Mouse (Mus musculus) ES-E14 (cell line): ENCODE measurements around the gene Trim54.

Source experiments
- CHD2 ChIP-seq: IDR thresholded peaks from 2 replicates; pipeline ENCODE4 v1.6.1; 2014; ENCODE audit warnings: mild to moderate bottlenecking, low read depth, low read length, inconsistent platforms
- HCFC1 ChIP-seq: IDR thresholded peaks from 2 replicates; pipeline ENCODE4 v1.6.1; 2012; ENCODE audit warnings: low read length, inconsistent platforms, borderline replicate concordance; ENCODE audit not compliant: insufficient read depth
- MAFK ChIP-seq: IDR thresholded peaks from 2 replicates; pipeline ENCODE4 v1.6.1; 2014; ENCODE audit warnings: mild to moderate bottlenecking, low read depth, low read length, inconsistent platforms; ENCODE audit not compliant: insufficient read depth
- ZNF384 ChIP-seq: IDR thresholded peaks from 2 replicates; pipeline ENCODE4 v1.6.1; 2012; ENCODE audit warnings: low read depth, low read length, inconsistent platforms

DNA sequence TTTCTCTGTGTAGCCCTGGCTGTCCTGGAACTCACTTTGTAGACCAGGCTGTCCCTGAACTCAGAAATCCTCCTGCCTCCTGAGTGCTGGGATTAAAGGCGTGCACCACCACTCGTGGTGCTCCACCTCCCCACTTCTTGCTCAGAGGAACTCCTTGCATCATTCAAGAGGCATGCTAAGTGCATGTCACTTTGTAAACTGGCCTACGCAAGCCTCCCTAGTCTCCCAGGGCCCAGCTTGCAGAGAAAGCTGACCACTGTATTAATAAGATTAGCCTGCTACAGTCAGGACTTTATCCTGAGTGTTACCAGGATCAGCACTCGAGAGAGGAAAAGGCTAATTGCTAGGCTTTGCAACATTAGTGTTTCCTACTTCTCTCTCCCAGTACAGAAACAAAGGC lies 52.1 kb downstream of the Trim54 start:
- TF ChIP-seq ZNF384: no peak
- no peak for TF ChIP-seq MAFK
- no peak for TF ChIP-seq HCFC1
- TF ChIP-seq CHD2: no peak
